Mouse (Mus musculus): ENCODE results near the gene Gm35315. TPM values are rescaled to one million over a fixed set of nuclear protein-coding genes. Genes with fewer than 3 reads are reported as not detected.
"Not testable (repeated sequence)": the region's sequence is repeated elsewhere in the genome, so short reads cannot be mapped to it uniquely, and the experiment has no call there.

The Gm35315 gene
- polyA plus RNA-seq, 1 experiment from 2014 or later = 1.1 TPM

DNA sequence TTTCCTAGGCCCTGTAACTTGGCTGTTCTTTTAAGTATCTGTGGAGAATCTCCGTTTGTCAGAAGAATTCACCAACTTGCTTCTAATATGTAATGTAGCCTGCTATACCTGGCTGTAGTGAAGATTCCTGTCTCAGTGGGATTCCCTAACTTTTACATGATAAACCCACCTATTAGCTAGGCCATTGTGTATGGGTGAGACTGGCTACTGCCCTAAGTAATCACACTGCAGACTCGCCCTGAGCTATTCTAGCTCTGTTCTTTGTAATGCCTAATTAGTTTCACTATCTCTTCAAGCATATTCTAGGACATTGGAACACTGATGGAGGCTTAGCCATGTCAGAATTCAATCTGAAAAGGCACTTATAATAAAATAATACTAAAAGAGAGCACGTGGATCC, 28.2 kb upstream of the Gm35315 start:
- WGBS = 84% methylated on average over 3 of the region's 3 CpGs
- not testable (repeated sequence) for H3K4me3 ChIP-seq (ENCODE audit: low read depth, low read length); H3K27ac ChIP-seq (ENCODE audit: low read depth); H3K27me3 ChIP-seq (replicated peaks; ENCODE audit: control insufficient read depth, insufficient read depth, low read length); ATAC-seq (replicated peaks; ENCODE audit: low FRiP score, low TSS enrichment, low read depth); H3K4me1 ChIP-seq (replicated peaks; ENCODE audit: control insufficient read depth, insufficient read depth, low read length); H3K9me3 ChIP-seq (ENCODE audit: control insufficient read depth, low read length); DNase-seq (ENCODE audit: low spot score); H3K9ac ChIP-seq (ENCODE audit: low read length); H3K4me2 ChIP-seq (ENCODE audit: low read length)
- peaks cover 31% of the 10 kb centered on the region for H3K36me3 ChIP-seq (ENCODE audit: control insufficient read depth, insufficient read depth, low read length)

DNA sequence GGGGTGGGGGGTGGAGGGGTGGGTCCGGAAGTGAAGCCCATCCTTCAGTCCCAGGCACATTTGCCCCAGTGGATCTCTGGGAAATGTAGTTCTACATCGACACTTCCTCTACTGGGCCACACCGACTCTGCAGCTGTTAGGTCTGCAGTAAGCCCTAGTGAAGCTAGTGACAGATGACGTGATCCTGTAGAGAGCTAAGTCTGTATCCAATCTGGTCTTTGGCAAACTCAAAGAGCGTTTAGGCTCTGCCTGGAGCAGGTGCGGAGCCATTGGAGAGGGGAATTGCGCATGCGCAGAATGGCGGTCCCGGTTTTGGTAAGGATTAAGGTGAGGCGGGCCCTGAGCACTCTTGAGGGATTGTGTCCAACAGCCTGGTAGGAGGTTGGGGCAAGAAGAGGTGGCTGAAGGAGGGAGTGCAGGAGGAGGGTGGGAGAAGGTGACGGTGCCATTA, 15.8 kb upstream of the Gm35315 start, which contains the start of gene Zfp605:
TSS of gene Zfp605 (plus strand) at position 102 of the 451 bp plus-strand sequence.
- H3K4me2 ChIP-seq (ENCODE audit: low read length) = peak within 1 kb of the TSS; percentile 74
- DNase-seq (ENCODE audit: low spot score) (peak; percentile 96), ATAC-seq (replicated peaks; ENCODE audit: low FRiP score, low TSS enrichment, low read depth) (peak; percentile 34)
- peak within 1 kb of the TSS; percentile 76 for H3K4me3 ChIP-seq (ENCODE audit: low read depth, low read length)
- peaks cover 11% of the 10 kb centered on the region for H3K4me1 ChIP-seq (replicated peaks; ENCODE audit: control insufficient read depth, insufficient read depth, low read length)
- under 1% methylated on average over 12 of the region's 12 CpGs for WGBS
- peaks cover 32% of the 10 kb centered on the region for H3K36me3 ChIP-seq (ENCODE audit: control insufficient read depth, insufficient read depth, low read length)
- H3K9ac ChIP-seq (ENCODE audit: low read length) = peak within 1 kb of the TSS; percentile 50
- H3K27ac ChIP-seq (ENCODE audit: low read depth) = peak within 1 kb of the TSS; percentile 77
- no peaks in the 10 kb centered on the region for H3K27me3 ChIP-seq (replicated peaks; ENCODE audit: control insufficient read depth, insufficient read depth, low read length)
- no peaks in the 10 kb centered on the region for H3K9me3 ChIP-seq (ENCODE audit: control insufficient read depth, low read length)

DNA sequence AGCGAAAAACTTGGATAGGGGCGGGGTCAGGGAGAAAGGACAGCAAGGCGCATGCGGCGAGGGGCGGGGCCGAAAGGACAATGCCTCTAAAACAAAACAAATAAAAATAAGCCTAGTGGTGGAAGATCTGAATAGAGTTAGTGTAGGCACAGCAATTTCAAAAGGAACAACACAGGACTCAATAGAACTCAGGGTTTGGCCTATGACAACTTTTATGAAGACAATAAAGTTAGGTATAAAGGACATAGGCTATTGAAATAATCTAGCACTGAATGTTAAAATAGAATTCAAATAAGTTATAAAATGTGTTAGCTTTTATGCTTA, 14.0 kb upstream of the Gm35315 start:
- no peaks in the 10 kb centered on the region for H3K9me3 ChIP-seq (ENCODE audit: control insufficient read depth, low read length)
- H3K4me2 ChIP-seq (ENCODE audit: low read length) = peak overlapping the region; percentile 57
- peaks cover 41% of the 10 kb centered on the region for H3K36me3 ChIP-seq (ENCODE audit: control insufficient read depth, insufficient read depth, low read length)
- peak overlapping the region; percentile 79 for H3K4me3 ChIP-seq (ENCODE audit: low read depth, low read length)
- no peak overlapping the region for H3K9ac ChIP-seq (ENCODE audit: low read length)
- under 1% methylated on average over 7 of the region's 7 CpGs for WGBS
- DNase-seq (ENCODE audit: low spot score) = no peak
- H3K27ac ChIP-seq (ENCODE audit: low read depth) = peak overlapping the region; percentile 98; the same call in 1 of the 2 replicates
- no peaks in the 10 kb centered on the region for H3K27me3 ChIP-seq (replicated peaks; ENCODE audit: control insufficient read depth, insufficient read depth, low read length)
- ATAC-seq (replicated peaks; ENCODE audit: low FRiP score, low TSS enrichment, low read depth) = no peak
- H3K4me1 ChIP-seq (replicated peaks; ENCODE audit: control insufficient read depth, insufficient read depth, low read length) = peaks cover 11% of the 10 kb centered on the region

DNA sequence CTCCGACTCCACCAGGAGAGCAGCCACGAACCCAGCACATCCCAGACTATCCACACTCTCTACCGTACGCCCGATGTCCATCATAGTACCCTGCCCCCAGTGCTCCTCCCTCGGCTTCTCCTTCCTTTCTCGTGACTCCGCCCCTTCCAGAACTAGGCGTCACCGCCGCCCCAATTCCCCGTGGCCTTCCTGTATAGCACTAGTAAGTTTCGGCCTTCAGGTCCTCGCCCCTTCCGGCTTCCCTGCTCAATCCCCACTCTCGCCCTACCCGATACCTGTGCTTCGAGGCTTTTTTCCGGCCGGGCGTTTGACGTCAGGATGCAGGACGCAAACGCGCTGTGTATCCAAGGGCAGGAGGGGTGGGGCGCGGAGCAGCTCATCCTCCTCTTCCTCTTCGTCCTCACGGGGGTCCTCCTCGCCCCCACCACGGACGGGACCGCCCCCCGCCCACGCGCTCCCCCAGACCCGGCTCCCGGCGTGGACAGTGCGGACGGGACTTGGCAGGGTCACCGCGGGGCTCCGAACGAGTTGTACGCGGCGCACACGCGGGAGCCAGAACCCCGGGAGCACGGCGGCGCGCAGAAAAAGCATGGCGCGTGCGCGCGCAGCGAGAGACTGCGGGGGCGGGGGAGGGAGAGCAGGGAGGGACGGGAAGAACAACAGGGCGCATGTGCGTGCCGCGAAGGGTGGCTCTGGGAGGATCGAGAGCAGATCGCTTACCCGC, 13.5 kb upstream of the Gm35315 start, which contains the start of gene Gtpbp6:
TSS of gene Gtpbp6 (minus strand) at position 617 of the 724 bp plus-strand sequence.
- H3K4me2 ChIP-seq (ENCODE audit: low read length) = peak within 1 kb of the TSS; percentile 57

DNA sequence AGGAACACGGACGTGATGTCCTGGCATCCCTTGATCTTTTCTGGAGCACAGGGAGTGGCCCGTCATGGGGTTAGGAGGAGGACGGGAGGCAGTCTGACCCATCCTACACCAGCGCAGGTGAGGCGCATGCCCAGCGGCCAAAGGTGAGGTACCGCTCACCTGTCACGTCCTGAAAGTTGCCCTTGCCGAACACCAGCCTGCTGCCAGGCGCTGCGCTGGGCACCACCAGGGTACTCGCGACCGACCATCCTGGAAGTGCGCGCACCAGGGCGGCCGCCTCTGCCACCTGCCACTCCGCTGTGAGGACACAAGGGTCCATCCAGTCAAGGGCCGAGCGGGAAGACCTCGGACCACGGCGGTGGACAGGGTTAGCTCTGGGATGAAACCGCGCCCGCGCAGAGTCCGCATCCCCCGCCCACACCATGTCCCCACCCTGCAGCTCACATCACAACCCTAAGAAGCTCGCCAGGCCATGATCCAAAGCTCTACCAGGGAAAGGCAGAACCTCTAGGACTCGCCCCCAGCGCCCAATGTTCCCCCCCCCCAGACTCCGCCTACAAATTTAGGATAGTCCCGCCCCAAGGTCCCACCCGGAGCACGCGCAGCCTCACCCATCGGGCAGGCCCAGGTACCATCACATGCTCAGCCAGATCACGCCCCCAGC, 12.8 kb upstream of the Gm35315 start:
- no peak; the same call in 1 of the 2 replicates for ATAC-seq (replicated peaks; ENCODE audit: low FRiP score, low TSS enrichment, low read depth)
- peak; percentile 74 for DNase-seq (ENCODE audit: low spot score)
- Histone ChIP-seq H3K9me3 (ENCODE audit: control insufficient read depth, low read length) (no peaks in the 10 kb centered on the region), H3K27ac (ENCODE audit: low read depth) (peak overlapping the region; percentile 98), H3K4me2 (ENCODE audit: low read length) (peak overlapping the region; percentile 57), H3K36me3 (ENCODE audit: control insufficient read depth, insufficient read depth, low read length) (peaks cover 37% of the 10 kb centered on the region), H3K4me3 (ENCODE audit: low read depth, low read length) (peak overlapping the region; percentile 79), H3K9ac (ENCODE audit: low read length) (peak overlapping the region; percentile 84), H3K4me1 (replicated peaks; ENCODE audit: control insufficient read depth, insufficient read depth, low read length) (peaks cover 11% of the 10 kb centered on the region), H3K27me3 (replicated peaks; ENCODE audit: control insufficient read depth, insufficient read depth, low read length) (no peaks in the 10 kb centered on the region)
- 13% methylated on average over 41 of the region's 41 CpGs for WGBS

More for the DNA sequence above, 13.5 kb upstream of the Gm35315 start, which contains the start of gene Gtpbp6:
- WGBS = under 1% methylated on average over 69 of the region's 71 CpGs
- Histone ChIP-seq H3K36me3 (ENCODE audit: control insufficient read depth, insufficient read depth, low read length) (peaks cover 41% of the 10 kb centered on the region), H3K27me3 (replicated peaks; ENCODE audit: control insufficient read depth, insufficient read depth, low read length) (no peaks in the 10 kb centered on the region), H3K9me3 (ENCODE audit: control insufficient read depth, low read length) (no peaks in the 10 kb centered on the region), H3K4me1 (replicated peaks; ENCODE audit: control insufficient read depth, insufficient read depth, low read length) (peaks cover 11% of the 10 kb centered on the region), H3K4me3 (ENCODE audit: low read depth, low read length) (peak within 1 kb of the TSS; percentile 79), H3K9ac (ENCODE audit: low read length) (peak within 1 kb of the TSS; percentile 84), H3K27ac (ENCODE audit: low read depth) (peak within 1 kb of the TSS; percentile 98)
- DNase-seq (ENCODE audit: low spot score) (peak; percentile 96), ATAC-seq (replicated peaks; ENCODE audit: low FRiP score, low TSS enrichment, low read depth) (peak; percentile 92)

DNA sequence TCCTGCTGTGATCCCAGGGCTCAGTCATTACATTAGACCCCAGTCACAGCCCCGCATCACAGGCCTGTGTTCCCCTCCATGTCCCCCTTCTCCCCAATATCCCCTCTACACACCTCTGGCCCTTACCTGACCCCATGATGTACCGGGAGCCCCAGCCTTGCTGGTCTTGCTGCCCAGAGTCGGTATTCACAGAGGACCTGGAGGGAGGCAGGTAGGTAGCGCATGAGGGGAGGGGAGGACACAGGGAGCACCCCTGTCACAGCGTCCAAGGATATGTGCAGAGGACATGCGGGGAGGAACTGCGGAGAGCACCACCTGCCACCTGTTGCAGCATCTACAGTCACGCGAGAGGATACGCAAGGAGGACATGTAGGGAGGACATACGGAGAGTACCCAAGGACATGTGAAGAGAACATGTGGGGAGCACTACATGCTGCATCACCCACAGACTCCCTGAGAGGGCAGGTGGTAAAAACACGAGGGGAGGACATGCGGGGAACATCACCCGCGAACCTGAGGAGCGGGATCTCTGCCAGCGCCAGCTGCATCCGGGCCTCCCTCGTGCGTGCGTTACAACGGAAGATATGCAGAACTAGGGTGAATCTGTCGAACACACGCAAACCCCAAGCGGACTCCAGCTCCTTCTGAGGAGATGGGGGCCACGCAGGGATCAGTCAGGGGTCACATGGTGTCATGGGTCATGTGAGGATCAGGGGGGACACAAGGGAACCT, 12.1 kb upstream of the Gm35315 start:
- 95% methylated on average over 26 of the region's 26 CpGs for WGBS
- Histone ChIP-seq H3K27ac (ENCODE audit: low read depth) (no peak overlapping the region), H3K4me3 (ENCODE audit: low read depth, low read length) (peak overlapping the region; percentile 79), H3K4me1 (replicated peaks; ENCODE audit: control insufficient read depth, insufficient read depth, low read length) (peaks cover 16% of the 10 kb centered on the region), H3K9ac (ENCODE audit: low read length) (peak overlapping the region; percentile 84), H3K36me3 (ENCODE audit: control insufficient read depth, insufficient read depth, low read length) (peaks cover 37% of the 10 kb centered on the region), H3K4me2 (ENCODE audit: low read length) (peak overlapping the region; percentile 57), H3K9me3 (ENCODE audit: control insufficient read depth, low read length) (no peaks in the 10 kb centered on the region), H3K27me3 (replicated peaks; ENCODE audit: control insufficient read depth, insufficient read depth, low read length) (no peaks in the 10 kb centered on the region; the same call in 1 of the 2 replicates)
- ATAC-seq (replicated peaks; ENCODE audit: low FRiP score, low TSS enrichment, low read depth) (no peak), DNase-seq (ENCODE audit: low spot score) (no peak)

DNA sequence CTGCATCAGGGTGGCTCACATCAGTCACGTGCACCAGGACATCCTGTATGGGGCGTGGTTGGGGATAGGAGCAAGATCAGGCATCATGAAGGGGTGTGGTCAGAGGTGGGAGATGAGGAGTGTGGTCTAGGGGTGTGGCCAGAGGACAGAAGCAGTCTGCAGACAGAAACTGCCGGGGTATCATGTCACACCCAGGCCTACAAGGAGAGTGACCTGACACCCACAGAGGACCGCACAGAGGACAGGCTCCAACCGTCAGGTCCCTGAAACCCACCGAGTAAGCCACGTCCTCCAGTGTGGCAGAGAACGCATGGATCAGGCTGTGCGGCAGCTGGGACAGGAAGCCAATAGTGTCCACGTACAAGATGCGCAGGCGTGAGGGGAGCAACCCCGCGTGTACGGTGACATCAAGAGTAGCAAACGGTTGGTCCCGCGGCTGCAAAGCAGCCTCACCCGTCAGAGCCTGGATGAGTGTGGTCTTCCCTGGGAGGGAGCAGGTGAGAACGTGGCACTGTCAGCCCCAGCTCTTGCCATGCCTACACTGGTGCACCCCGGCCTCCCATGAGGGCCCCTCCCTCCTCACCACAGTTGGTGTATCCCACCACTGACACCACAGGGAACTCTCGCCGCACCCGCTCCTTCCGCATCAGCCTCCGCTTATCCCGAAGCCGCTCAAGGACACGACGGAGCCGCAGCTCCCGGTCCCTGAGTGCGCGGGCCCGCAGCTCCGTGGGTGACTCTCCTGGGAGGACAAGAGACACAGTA, 10.6 kb upstream of the Gm35315 start:
- no peak overlapping the region for H3K4me2 ChIP-seq (ENCODE audit: low read length)
- peaks cover 14% of the 10 kb centered on the region for H3K4me1 ChIP-seq (replicated peaks; ENCODE audit: control insufficient read depth, insufficient read depth, low read length)
- H3K4me3 ChIP-seq (ENCODE audit: low read depth, low read length) = no peak overlapping the region
- DNase-seq (ENCODE audit: low spot score) = no peak
- ATAC-seq (replicated peaks; ENCODE audit: low FRiP score, low TSS enrichment, low read depth) = no peak
- H3K27ac ChIP-seq (ENCODE audit: low read depth) = no peak overlapping the region
- peaks cover 37% of the 10 kb centered on the region for H3K36me3 ChIP-seq (ENCODE audit: control insufficient read depth, insufficient read depth, low read length)
- no peaks in the 10 kb centered on the region for H3K9me3 ChIP-seq (ENCODE audit: control insufficient read depth, low read length)
- no peaks in the 10 kb centered on the region; the same call in 1 of the 2 replicates for H3K27me3 ChIP-seq (replicated peaks; ENCODE audit: control insufficient read depth, insufficient read depth, low read length)
- H3K9ac ChIP-seq (ENCODE audit: low read length) = no peak overlapping the region
- 97% methylated on average over 36 of the region's 36 CpGs for WGBS
